Mouse (Mus musculus): Measurements from ENCODE around the gene Kbtbd2.
A peak's percentile ranks its signal among the peaks of the same experiment; 100 is the strongest.

GRCm38 (mm10) chr6:56837166-56837565 is 39.6 kb upstream of the Kbtbd2 start:
- TF ChIP-seq POLR2A (IDR thresholded peaks at IDR 0.05; ENCODE audit: insufficient read depth, low read length): peak; percentile 50
- no peak for TF ChIP-seq CTCF (IDR thresholded peaks at IDR 0.05; ENCODE audit: low read depth, low read length)
- no peak for TF ChIP-seq EP300 (IDR thresholded peaks at IDR 0.05; ENCODE audit: insufficient read depth, low read depth, low read length)

All from ES-Bruce4 (cell line).